Mouse (Mus musculus): ENCODE measurements around the gene Krtap10-10. TPM values are rescaled to one million over a fixed set of nuclear protein-coding genes. Genes with fewer than 3 reads are reported as not detected.
"Not testable (repeated sequence)": the region's sequence is repeated elsewhere in the genome, so short reads cannot be mapped to it uniquely, and the experiment has no call there.

Krtap10-10 gene
- total RNA-seq (2015) (not detected in 2 replicates), total RNA-seq (2017) (not detected in 2 replicates)

- ATAC-seq (ENCODE audit: poor library complexity, severe bottlenecking), result no peak
Measured at GRCm38 (mm10) chr10:77835647-77836046, at the start of gene Krtap10-10. Gene Krtap10-10, plus strand, starts transcription at chr10:77835947.

DNA sequence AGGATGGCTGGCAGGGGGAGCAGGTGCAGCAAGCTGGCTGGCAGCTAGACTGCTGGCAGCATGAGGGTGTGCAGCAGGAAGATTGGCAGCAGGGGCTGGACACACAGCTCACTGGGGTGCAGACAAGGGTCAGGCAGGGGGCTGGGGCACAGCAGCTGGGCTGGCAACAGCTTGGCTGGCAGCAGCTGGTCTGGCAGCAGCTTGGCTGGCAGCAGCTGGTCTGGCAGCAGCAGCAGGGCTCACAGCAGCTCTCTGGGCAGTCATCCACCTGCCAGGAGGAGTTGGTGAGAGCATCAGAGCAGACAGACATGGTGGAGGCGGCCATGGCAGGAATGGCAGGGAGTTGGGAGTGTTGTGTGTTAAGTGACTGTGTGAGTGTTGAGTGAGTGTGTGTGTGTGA, 47.9 kb upstream of the Krtap10-10 start, which contains the start of gene Gm7137:
TSS of gene Gm7137 (minus strand) at position 325 of the 400 bp plus-strand sequence.
- not testable (repeated sequence) for ATAC-seq (ENCODE audit: poor library complexity, severe bottlenecking)

DNA sequence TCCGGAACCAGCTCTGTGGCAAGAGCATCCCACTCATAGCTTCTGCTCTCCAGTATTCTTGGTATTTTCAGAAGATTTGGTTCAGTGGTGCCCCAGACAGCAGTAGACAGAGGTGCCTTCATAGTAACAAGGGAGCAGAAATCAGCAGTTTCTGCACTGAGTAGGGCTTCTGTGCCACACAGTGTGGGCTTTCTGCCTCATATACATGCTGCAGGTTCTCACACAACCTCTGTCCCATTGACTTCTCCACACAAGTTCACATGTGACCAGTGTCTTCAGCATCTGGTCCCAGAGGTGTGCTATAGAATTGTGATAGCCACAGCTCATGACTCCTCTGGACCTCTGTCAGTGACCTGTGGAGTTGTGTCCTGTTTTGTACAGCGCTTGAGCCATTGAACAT, 47.1 kb upstream of the Krtap10-10 start:
- no peak for ATAC-seq (ENCODE audit: poor library complexity, severe bottlenecking)

DNA sequence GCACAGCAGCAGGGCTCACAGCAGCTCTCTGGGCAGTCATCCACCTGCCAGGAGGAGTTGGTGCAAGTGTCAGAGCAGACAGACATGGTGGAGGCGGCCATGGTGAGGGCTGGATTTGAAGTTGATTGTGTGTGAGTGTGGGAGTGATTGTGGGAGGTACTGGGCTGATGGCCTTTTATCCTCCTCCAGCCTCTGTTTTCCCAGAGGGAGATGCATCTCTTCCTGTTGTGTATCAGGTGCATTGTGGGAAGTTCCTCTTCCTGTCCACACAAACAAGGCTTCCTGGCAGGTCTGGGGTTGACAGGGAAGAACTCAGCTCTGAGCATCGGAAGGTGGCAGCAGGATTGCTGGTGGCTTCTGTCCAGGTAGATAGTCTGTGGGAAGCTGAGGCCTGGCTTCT, 40.8 kb upstream of the Krtap10-10 start, which contains the start of gene Gm9639:
TSS of gene Gm9639 (minus strand) at position 101 of the 400 bp plus-strand sequence.
- ATAC-seq (ENCODE audit: poor library complexity, severe bottlenecking), result no peak

- no peak for ATAC-seq (ENCODE audit: poor library complexity, severe bottlenecking)
Measured at GRCm38 (mm10) chr10:77797677-77798076, 38.1 kb upstream of the Krtap10-10 start.

- not testable (repeated sequence) for ATAC-seq (ENCODE audit: poor library complexity, severe bottlenecking)
Measured at GRCm38 (mm10) chr10:77798164-77798920, 37.4 kb upstream of the Krtap10-10 start.

GRCm38 (mm10) chr10:77798921-77799508, 36.7 kb upstream of the Krtap10-10 start, which contains the start of gene Gm19668:
Gene Gm19668, minus strand, starts transcription at chr10:77799133.
- no peak for ATAC-seq (ENCODE audit: poor library complexity, severe bottlenecking)

DNA sequence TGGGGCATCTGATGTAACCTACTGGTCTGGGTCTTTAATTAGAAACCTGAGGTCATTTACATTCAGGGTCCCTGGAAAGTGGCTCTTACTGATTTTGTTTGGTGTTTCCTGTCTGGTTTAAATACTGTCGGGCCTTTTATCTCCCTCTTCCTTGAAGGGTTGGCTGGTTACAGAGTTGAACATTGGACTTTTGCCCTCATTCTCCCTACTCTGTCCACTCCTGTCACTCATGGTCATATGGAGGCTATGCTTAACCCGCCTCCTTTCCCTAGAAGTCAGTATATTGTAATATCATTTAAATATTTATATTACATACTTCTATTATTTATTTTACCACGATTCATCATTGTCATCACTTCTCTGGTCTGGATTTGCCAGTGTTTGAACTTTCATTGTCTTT, 31.7 kb upstream of the Krtap10-10 start:
- no peak for ATAC-seq (ENCODE audit: poor library complexity, severe bottlenecking)

DNA sequence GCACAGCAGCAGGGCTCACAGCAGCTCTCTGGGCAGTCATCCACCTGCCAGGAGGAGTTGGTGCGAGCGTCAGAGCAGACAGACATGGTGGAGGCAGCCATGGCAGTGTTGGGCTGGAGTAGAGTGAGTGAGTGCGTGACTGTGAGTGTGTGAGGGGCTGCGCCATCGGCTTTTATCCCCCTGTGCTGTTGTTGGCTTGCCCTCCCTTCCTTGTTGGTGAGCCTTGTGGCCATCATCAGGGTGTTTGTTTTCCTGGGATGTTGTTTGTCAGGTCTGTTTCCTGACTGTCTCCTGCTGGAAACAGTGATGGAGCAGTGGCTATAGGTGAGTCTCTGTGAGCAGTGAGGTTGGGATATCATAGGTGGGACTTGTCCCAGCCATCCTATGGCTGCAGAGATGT, 24.0 kb upstream of the Krtap10-10 start, which contains the start of gene Gm9507:
TSS of gene Gm9507 (minus strand) at position 101 of the 400 bp plus-strand sequence.
- no peak for ATAC-seq (ENCODE audit: poor library complexity, severe bottlenecking)

- ATAC-seq (ENCODE audit: poor library complexity, severe bottlenecking), result no peak
Measured at GRCm38 (mm10) chr10:77814382-77814781, 21.4 kb upstream of the Krtap10-10 start, which contains the start of gene Gm2696. Gene Gm2696, plus strand, starts transcription at chr10:77814682.

- ATAC-seq (ENCODE audit: poor library complexity, severe bottlenecking), result no peak
Measured at GRCm38 (mm10) chr10:77815514-77815913, 20.2 kb upstream of the Krtap10-10 start.

DNA sequence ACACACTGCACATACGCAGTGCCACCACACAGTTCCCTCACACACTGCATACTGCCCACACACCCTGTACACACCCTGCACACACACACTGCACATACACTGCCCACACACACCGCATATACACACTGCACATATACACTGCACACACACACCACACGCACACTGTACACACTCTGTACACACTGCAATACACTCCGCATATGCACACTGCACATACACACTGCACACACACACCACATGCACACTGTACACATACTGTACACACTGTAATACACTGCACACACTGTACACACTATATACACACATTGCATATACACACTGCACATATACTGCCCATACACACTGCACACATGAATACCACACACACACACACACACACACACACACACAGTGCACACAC, 17.2 kb upstream of the Krtap10-10 start:
- ATAC-seq (ENCODE audit: poor library complexity, severe bottlenecking), result no peak

- no peak for ATAC-seq (ENCODE audit: poor library complexity, severe bottlenecking)
Measured at GRCm38 (mm10) chr10:77819203-77819602, 16.5 kb upstream of the Krtap10-10 start.

- ATAC-seq (ENCODE audit: poor library complexity, severe bottlenecking), result no peak
Measured at GRCm38 (mm10) chr10:77826951-77827350, 8.8 kb upstream of the Krtap10-10 start, which contains the start of gene Krtap10-4. Gene Krtap10-4, minus strand, starts transcription at chr10:77827095.

- no peak for ATAC-seq (ENCODE audit: poor library complexity, severe bottlenecking)
Measured at GRCm38 (mm10) chr10:77839006-77839405, 3.3 kb downstream of the Krtap10-10 start.

GRCm38 (mm10) chr10:77846503-77846902, 10.8 kb downstream of the Krtap10-10 start, which contains the start of gene Gm36176:
Gene Gm36176, plus strand, starts transcription at chr10:77846803.
- no peak for ATAC-seq (ENCODE audit: poor library complexity, severe bottlenecking)

GRCm38 (mm10) chr10:77846961-77847360, 11.2 kb downstream of the Krtap10-10 start:
- no peak for ATAC-seq (ENCODE audit: poor library complexity, severe bottlenecking)

DNA sequence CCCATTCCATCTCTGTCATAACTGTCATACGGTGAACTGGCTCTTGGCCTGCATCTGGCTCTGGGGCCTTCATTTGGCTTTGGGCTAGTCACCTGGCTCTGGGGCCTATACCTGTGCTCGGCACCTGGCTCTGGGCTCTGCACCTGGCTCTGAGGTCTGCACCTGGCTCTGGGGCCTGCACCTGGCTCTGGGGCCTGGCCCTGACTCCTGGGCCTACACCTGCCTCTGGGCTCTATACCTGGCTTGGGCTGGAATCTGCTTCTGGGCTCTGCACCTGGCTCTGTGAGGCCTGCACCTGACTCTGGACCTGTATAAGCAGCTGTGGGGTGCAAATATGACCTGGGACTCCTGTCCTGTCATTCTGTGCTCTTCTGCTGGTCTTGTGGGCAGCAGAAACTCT, 11.8 kb downstream of the Krtap10-10 start:
- ATAC-seq (ENCODE audit: poor library complexity, severe bottlenecking), result no peak

- no peak for ATAC-seq (ENCODE audit: poor library complexity, severe bottlenecking)
Measured at GRCm38 (mm10) chr10:77852559-77852958, 16.8 kb downstream of the Krtap10-10 start, which contains the start of gene Gm10318. Gene Gm10318, plus strand, starts transcription at chr10:77852859.

DNA sequence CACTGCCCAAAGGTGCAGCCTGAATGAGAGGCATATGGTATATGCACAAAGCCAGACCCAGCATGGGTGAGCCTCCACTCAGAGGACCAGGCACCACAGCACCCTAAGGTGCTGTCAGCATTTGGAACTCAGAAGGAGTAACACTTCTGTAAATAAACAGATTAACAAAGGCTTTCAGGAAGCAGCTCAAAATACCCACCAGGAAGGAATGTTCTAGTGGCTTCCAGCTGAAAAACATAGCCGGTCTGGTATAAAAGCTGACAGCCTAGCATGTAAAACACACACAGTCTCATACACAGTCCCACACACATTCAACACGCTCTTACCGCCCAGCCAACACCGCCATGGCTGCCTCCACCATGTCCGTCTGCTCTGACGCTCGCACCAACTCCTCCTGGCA, 25.9 kb downstream of the Krtap10-10 start, which contains the start of gene Gm3285:
TSS of gene Gm3285 (plus strand) at position 301 of the 400 bp plus-strand sequence.
- no peak for ATAC-seq (ENCODE audit: poor library complexity, severe bottlenecking)

GRCm38 (mm10) chr10:77864067-77864761, 28.5 kb downstream of the Krtap10-10 start:
- ATAC-seq (ENCODE audit: poor library complexity, severe bottlenecking), result peak; percentile 82
